Mouse (Mus musculus) B cell, adult 2 months (primary cell): ENCODE results near the gene Cct2.

Experiments
- DNase-seq, 2 experiments: peaks; one replicate each; pipeline ENCODE4 v3.0.0; 2022

The Cct2 gene

GRCm38 (mm10) chr10:117063254-117064021 lies at the start of gene Cct2:
TSS of gene Cct2 (minus strand) at chr10:117063814.
- peak; percentile 94 for DNase-seq

- DNase-seq = peak; percentile 48 to 52
Observed at GRCm38 (mm10) chr10:117112545-117112944, 48.9 kb upstream of the Cct2 start.

GRCm38 (mm10) chr10:117111455-117111854 lies 47.8 kb upstream of the Cct2 start:
- DNase-seq = no peak

- DNase-seq = no peak
Observed at GRCm38 (mm10) chr10:117110271-117110670, 46.7 kb upstream of the Cct2 start.

GRCm38 (mm10) chr10:117106686-117107085 lies 43.1 kb upstream of the Cct2 start:
- no peak for DNase-seq

GRCm38 (mm10) chr10:117106244-117106643 lies 42.6 kb upstream of the Cct2 start:
- no peak for DNase-seq

- no peak for DNase-seq
Observed at GRCm38 (mm10) chr10:117105015-117105414, 41.4 kb upstream of the Cct2 start.

GRCm38 (mm10) chr10:117103854-117104598 lies 40.4 kb upstream of the Cct2 start:
- DNase-seq = peak in 1 of 2 experiments; percentile 12

- no peak for DNase-seq
Observed at GRCm38 (mm10) chr10:117100175-117100574, 36.6 kb upstream of the Cct2 start.

- no peak for DNase-seq
Observed at GRCm38 (mm10) chr10:117097116-117097698, 33.6 kb upstream of the Cct2 start.

- DNase-seq = no peak
Observed at GRCm38 (mm10) chr10:117096096-117096495, 32.5 kb upstream of the Cct2 start.

GRCm38 (mm10) chr10:117094504-117095329 lies 31.1 kb upstream of the Cct2 start:
- DNase-seq = no peak

- no peak for DNase-seq
Observed at GRCm38 (mm10) chr10:117089628-117090027, 26.0 kb upstream of the Cct2 start.

- no peak for DNase-seq
Observed at GRCm38 (mm10) chr10:117081914-117082359, 18.3 kb upstream of the Cct2 start.

GRCm38 (mm10) chr10:117081326-117081725 lies 17.7 kb upstream of the Cct2 start:
- DNase-seq = no peak

- peak; percentile 66 to 70 for DNase-seq
Observed at GRCm38 (mm10) chr10:117078284-117078683, 14.7 kb upstream of the Cct2 start.

- DNase-seq = no peak
Observed at GRCm38 (mm10) chr10:117073176-117073575, 9.6 kb upstream of the Cct2 start.

- no peak for DNase-seq
Observed at GRCm38 (mm10) chr10:117072191-117072888, 8.7 kb upstream of the Cct2 start.

- no peak for DNase-seq
Observed at GRCm38 (mm10) chr10:117069109-117069508, 5.5 kb upstream of the Cct2 start.

GRCm38 (mm10) chr10:117064076-117064475 lies 462 bp upstream of the Cct2 start:
- no peak for DNase-seq

- DNase-seq = no peak
Observed at GRCm38 (mm10) chr10:117062894-117063253, 740 bp downstream of the Cct2 start.

GRCm38 (mm10) chr10:117055668-117056067 lies 7.9 kb downstream of the Cct2 start:
- no peak for DNase-seq
